Mouse (Mus musculus): Measurements from ENCODE around the gene Fau.

The Fau gene

DNA sequence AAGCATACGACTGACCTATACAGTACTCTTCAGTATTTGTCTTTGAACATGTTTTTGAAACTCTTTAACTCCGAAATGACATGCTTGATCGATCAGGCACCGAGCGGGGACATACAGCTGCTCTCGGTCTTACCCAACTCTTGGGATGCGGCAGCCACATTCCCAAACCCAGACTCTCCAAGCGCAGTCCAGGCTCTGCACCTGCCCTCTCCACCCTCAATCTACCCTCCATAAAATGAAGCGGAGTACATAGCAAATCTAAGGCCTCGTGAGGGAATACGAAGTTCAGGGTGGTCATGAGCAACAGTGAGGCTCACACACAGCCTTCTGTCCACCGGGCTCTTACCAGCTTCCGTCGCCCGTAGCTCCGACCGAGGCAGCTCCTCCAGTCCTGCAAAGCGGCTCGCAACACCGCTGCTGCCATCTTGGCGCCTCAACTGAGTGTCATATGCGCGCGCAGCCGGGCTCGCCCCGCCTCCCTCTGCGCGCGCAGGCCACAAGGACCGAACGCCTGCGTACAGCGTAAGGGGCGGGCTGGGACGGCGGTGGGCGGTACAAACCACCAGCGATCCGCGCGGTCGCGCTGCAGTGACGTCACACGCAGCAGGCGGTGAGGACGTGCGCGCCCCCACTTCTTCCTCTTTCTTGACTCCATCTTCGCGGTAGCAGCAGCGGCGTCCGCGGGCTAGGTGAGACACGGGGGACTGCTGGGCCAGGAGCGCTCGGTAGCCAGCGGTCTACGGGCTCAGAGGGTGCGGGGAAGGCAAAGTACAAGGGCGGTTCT is at the start of gene Fau, which contains the start of gene Mrpl49:
Gene Fau, plus strand, starts transcription at position 532 of the 784 bp plus-strand sequence.
Gene Mrpl49, minus strand, starts transcription at position 473 of the 784 bp plus-strand sequence.
- in situ Hi-C loops (cut with MboI, MseI) = no loop called here

DNA sequence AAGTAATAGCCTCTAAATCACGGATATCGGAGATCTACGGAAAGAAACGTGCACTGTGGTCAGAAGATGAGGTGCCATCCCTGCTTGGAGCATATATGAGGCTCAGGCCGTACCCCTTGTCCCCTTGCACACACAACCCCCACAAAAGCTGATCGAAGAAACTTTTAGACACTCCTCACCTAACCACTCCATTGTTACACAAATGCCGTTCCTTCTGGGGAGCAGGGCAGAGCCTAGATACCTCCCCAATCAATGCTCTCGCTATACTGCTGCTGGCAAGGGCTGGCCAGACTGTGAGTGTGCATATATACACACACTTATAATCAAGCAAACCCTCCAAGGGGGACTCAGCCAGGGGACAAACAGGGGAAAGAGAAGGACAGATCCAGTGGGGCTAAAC is 48.5 kb upstream of the Fau start:
- in situ Hi-C loops (cut with MboI, MseI) = no loop called here

DNA sequence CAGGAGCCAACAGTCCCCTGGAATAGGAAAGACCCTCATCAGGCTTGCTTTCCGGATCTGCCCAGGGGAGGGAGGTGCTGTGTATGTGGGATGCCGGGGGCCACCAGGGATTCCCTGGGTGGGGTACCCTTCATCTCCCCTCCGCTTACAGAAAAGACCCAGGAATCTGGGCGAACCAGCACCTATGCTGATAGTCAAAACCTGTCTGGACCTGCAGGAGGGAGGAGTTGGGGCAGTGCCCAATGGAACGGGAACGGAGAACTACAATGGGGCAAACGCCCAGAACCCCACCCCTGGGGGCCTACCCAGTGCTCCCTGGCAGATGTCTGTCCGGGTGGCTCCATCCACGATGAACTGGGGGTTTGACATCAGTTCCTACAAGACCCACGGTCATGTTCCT is 44.0 kb upstream of the Fau start:
- in situ Hi-C loops (cut with MboI, MseI) = no loop called here

DNA sequence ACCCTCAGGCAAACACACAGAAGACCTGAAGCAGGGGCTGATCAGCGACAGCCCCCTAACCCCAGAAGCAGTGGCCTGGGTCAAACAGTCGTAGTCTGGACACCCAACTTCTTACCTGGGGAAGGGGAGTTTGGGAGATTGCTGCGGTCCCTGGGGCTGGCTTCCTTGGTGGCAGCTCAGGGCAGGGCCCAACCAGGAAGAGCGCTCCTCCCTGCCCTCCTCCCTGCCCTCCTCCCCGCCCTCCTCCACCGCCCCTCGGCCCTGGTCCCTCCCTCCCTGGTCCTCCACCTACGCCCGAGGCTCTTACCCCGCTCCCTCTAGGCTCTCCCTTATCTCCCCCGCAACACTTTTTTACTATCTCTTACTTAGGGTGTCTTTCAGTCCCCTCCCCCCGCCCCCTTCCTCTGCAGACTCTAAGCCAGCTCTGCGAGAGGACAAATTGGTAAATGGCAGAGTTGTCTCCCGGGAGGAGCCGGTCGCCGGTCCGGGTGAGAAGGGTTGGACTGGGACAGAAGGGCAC is 42.6 kb upstream of the Fau start:
- in situ Hi-C loops (cut with MboI, MseI) = loop anchor here (5.0 kb wide), 1 partner anchor 53 kb away; the partner anchor contains the start of gene Pola2

DNA sequence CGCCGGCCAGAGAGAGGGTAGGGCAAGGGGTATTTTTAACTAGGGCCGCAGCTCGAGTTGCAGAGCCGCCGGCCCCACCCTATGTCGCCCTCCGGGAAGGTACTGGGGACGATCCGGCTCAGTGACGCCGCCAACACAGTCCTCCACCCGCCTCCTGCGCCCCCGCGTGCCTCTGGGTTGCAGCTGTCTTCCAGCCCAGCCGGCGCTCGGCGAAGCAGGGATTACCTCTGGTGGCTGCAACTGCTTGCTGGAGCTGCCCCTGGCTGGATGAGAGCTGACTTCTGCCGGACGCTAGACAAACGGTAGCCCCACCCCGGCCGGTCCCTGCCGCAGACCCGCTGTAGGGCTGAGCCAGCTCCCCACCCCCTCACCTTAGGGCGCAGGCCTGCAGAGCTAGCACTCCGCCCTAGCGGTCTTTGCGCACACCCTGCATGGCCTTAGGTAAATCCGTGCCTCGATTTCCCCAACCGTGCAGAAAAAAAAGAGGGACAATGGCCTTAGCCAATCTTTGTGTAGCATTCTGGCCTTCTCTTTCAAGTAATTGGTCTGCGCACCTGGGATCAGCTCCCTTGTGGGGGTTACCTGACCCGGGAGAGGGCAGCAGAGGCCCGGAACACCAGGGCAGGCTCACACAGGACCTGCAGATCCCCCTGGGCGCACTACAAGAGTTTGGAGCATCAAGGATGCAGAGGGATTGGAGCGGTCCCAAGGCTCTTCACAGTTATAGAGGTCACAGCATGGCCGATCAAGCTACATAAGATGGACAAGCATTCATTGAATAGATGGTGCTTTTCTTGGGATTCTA is 41.9 kb upstream of the Fau start, which contains the start of gene Capn1:
Gene Capn1, minus strand, starts transcription at position 387 of the 805 bp plus-strand sequence.
- in situ Hi-C loops (cut with MboI, MseI) = loop anchor here (5.0 kb wide), 1 partner anchor 53 kb away; the partner anchor contains the start of gene Pola2

DNA sequence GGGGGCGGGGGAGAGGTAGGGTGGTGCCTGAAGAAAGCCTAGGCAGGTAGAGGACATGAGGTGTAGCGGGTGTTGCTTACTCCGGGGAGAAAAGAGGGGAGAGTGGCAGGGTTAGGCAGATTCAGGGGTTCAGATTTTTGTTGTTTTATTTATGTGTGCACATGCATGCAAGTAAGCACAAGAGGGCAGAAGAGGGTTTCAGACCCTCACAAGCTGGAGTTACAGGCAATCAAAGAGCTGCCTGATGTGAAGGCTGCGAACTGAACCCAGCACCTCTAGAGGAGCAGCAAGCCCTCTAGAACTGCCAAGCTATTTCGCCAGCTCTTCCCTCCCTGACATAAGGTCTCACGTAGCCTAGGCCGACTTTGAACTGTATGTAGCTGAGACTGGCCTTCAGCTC is 41.1 kb upstream of the Fau start:
- in situ Hi-C loops (cut with MboI, MseI) = loop anchor here (5.0 kb wide), 1 partner anchor 54 kb away; the partner anchor contains the start of gene Pola2

DNA sequence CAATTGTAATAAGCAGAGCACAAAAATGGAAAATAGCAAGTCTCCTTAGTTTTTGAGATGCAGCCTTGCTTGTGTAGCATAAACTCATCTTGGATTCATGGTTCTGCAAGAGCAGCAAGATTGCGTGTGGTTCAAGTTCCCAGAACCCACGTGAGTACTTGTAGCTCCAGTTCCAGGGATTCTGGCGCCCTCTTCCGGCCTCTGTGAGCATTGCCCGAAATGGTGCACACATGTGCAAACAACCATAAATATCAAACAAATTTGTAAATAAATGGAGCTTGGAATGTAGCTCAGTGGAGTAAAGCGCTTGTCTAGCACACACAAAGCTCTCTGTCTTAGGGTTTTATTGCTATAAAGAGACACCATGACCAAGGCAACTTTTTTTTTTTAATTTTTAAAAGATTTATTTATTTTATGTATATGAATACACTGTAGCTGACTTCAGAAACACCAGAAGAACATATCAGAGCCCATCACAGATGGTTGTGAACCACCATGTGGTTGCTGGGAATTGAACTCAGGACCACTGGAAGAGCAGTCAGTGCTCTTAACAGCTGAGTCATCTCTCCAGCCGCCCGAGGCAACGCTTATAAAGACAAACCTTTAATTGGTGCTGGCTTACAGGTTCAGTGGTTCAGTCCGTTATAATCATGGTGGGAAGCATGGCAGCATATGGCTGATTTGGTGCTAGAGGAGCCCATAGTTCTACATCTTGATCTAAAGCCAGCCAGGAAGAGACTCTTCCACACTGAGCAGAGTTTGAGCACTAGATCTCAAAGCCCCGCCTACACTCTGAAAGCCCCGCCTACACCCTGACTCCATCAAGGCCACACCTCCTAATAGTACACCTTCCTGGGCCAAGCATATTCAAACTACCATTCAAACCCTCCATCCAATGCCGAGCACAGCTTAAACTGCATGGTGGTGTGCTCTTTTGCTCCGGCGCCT is 39.2 kb upstream of the Fau start:
- in situ Hi-C loops (cut with MboI, MseI) = loop anchor here (5.0 kb wide), 1 partner anchor 56 kb away; the partner anchor contains the start of gene Pola2

DNA sequence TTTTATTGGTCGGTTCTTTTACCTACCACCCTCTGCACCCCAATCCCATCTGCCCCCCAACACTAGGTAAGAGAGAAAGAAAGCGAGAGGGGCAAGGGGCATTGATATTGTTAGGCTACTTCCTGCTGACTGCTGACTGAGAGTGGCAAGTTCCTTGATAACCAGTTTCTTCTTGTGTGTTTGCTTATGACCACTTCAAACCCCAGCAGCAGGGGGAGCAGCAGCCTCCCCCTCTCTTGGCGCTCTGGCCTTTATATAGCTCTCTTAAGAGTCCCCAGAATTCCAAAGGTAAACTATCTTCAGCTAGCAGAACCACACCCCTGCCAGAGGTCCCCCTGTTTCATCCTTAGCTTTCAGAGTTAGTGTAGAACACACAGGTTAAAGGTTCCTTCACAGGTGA is 37.4 kb upstream of the Fau start:
- in situ Hi-C loops (cut with MboI, MseI) = no loop called here

DNA sequence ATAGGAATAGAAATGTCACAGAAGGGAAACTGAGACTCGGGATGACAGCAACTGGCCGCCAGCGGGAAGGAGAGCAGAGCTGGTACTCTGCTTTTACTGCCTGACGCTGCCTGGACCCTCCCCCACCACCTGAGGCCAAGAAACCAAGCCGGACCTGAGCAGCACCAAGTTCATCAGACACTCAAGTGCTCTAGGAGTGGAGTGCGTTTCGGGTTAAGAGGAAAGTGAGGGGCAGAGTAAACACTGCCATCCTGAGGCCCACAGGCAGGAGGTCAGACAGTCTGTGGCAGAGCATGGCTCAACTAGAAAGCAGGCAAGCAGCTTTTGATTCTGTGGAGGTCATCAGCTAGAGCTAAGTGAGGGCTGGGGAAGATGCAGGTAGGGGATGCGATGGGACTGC is 34.6 kb upstream of the Fau start:
- in situ Hi-C loops (cut with MboI, MseI) = no loop called here

DNA sequence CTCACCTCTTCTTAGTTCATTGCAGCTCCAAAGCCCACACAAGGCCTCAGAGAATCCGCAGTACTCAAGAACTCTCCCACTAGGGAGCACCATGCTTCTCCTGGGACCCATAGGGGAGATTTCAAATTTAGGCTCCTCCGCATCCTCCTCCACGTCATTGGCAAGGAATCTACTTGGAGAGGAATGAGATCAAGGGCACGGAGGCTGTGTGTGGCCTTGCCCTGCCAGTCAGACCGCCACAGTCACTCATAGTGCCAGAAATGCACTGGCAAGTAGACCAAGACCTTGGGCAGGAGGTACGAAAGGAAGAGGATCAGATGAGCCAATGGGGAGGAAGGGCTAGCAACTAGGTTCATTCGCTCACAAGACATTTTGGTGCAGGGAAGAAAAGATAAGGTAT is 33.7 kb upstream of the Fau start:
- in situ Hi-C loops (cut with MboI, MseI) = no loop called here

DNA sequence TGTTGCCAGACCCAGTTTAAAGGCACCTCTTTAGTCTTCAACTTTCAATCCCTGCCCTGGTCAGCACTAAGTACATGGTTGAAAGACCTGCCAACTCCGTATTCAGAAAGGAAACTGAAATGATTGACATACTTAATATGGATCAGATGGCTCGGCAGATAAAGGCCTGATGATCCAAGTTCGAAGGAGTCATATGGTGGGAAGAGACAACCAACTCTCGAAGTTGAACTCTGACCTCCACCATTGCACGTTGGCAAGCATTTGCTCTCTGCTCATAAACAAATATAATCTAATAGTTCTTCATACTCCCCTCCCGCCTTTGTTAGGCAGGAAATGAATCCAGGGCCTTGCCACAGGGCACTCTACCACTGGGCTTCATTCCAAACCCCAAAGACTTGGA is 28.7 kb upstream of the Fau start:
- in situ Hi-C loops (cut with MboI, MseI) = no loop called here

DNA sequence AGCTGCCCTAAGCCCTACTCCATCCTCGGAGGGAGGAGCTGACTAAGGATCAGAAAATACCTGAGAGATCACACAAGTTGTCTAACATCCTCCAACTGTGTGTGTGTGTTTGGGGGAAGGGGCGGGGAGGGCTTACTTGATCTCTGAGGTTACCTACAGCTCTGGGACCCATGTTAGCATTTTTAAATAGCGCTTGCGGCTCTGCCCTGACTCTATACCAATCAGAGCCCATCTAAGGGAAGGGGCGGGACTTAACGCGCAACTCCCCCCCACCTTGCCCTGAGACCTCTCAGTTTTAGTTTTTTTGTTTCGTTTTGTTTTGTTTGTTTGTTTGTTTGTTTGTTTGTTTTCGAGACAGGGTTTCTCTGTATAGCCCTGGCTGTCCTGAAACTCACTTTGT is 28.2 kb upstream of the Fau start:
- in situ Hi-C loops (cut with MboI, MseI) = no loop called here

DNA sequence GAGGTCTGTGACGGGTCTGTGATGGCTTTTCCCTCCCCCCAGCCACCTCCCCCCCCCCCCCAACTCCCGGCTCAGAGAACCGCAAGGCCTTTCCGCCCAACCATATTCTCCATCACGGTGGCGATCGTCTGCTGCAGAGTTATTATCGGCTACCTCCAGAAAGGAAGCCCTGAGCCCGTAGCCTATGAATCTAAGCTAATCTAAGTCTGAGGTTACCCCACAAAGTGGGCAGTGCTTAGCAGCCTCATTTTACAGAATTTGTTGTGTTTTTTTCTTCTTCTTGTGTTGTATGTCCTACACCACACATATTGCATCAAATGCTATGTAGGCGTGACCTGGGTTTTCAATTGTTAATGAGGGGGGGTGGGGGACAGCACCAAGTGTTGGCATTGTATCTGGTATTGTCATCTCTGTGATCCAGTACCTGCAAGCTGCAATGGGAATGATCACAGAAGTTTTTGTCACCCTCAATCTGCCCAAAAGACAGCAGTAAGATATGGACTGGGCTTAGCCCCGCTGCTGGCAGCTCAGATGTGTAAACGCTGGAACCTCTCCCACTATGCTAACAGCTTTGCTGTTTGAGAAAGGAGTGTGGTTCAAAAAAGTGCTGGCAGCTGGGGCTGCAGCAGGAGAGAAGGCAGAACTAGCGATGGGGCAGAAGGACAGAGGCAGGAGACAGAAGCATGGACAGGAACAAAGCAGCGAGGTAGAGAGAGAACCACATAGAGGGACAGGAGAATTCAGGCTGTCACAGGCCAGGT is 26.9 kb upstream of the Fau start:
- in situ Hi-C loops (cut with MboI, MseI) = loop anchor here (10.0 kb wide), 1 partner anchor 276 kb away; no protein-coding TSS in a partner anchor

DNA sequence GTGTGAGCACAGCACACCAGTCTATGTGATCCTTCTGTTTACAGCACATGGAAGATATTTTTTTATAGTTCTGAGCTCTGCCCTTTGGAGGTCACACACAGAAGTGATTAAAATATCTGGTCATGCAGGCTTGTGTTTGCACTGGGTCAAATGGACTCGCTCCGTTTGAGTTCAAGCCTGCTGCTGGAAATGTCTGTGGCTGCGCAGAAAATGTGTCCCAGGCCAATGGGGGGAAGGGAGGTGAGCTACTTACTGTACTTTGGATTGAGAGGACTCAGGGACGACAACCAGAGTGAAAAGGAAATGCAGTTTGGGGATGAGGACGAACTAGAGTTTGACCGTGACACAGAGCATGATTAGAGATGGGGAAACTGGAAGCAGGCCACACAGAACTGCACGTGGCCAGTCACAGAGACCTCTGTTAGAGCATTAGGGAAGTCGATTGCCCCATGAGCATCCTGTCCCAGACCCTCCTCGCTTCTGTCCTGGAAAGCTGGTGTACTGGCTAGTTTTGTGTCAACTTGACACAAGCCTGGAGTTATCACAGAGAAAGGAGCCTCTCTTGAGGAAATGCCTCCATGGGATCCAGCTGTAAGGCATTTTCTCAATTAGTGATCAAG is 21.6 kb upstream of the Fau start:
- in situ Hi-C loops (cut with MboI, MseI) = loop anchor here (5.0 to 10.0 kb wide), 2 partner anchors 96 to 281 kb away; no protein-coding TSS in a partner anchor

DNA sequence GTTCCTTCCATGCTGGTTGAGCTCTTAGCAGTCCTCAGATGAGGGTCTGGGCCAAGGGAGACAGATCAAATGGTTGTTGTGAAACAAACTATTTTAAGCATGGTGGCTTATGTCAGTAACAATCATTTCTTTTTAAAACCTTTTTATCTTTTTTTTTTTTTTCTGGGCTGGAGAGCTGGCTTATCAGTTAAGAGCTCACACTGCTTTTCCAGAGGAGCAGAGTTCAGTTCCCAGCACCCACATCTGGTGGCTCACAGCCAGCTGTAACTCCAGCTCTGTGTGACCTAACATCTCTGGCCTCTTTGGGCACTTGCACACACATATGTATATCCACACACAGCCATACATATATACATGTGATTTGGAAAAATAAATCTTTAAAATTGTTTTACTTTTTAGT is 19.9 kb upstream of the Fau start:
- in situ Hi-C loops (cut with MboI, MseI) = loop anchor here (5.0 to 10.0 kb wide), 2 partner anchors 95 to 283 kb away; no protein-coding TSS in a partner anchor

DNA sequence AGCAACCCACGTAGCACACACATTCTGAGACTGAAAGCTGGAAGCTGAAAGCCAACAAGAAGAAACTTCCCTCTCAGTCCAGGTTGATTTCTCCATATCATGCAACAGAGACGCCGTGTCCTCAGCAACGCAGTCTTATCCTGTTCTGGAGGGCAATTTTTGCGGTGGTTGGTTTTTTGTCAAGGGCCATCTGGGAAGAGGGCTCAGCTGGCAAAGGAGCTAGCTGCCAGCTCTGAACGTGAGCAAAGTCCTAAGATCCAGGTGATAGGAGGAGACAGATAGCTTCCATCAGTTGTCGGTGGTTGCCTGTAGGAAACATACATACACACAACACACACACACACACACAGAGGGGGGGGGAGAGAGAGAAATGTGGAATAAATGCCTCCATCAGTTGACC is 19.3 kb upstream of the Fau start:
- in situ Hi-C loops (cut with MboI, MseI) = loop anchor here (5.0 to 10.0 kb wide), 2 partner anchors 94 to 284 kb away; no protein-coding TSS in a partner anchor

DNA sequence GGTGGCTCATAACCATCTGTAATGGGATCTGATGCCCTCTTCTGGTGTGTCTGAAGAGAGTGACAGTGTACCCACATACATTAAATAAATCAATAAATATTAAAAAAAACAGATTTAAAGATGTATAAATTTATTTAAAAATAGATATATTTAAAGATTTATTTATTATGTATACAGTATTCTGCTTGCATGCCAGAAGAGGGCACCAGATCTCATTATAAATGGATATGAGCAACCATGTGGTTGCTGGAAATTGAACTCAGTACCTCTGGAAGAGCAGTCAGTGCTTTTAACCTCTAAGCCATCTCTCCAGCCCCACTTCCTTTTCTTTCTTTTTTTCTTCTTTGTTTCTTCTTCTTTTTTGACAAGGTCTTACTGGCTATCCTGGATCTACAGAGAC is 17.6 kb upstream of the Fau start:
- in situ Hi-C loops (cut with MboI, MseI) = loop anchor here (10.0 kb wide), 1 partner anchor 635 kb away; no protein-coding TSS in a partner anchor

DNA sequence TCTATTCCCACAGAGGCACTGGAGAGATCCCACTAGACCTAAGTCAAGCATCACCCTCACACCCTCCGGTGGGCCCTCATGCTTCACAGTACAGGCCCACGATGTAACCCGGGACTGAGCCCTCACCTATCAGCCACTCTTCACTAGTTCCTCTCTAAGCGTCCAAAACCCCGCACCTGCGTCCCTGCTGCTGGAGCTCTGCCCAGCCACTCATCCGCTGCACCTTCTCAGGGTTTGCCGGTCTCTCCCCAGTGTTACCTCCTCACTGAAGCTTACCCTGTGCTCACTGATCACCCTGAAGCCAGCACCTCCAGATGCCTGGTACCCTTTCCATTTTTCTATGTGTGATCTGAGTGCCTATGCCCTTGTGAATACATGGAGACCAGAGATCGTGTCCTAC is 15.4 kb upstream of the Fau start:
- in situ Hi-C loops (cut with MboI, MseI) = loop anchor here (10.0 kb wide), 1 partner anchor 633 kb away; no protein-coding TSS in a partner anchor

DNA sequence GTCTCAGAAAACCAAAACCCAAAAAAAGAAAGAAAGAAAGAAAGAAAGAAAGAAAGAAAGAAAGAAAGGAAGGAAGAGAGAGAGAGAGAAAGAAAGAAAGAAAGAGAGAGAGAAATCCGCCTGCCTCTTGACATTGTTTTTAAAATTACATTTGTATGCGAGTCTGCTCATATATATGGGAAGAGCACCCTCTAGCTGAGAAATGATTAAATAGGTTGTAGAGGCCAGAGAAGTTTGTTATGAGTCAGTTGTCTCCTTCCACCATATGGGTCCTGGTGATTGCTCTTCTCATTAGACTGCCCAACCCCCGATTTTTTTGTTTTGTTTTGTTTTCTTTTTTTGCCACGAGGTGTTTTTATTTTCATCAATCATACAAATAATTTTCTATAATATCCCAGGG is 13.5 kb upstream of the Fau start:
- in situ Hi-C loops (cut with MboI, MseI) = loop anchor here (10.0 kb wide), 1 partner anchor 631 kb away; no protein-coding TSS in a partner anchor

Measured in T-helper 1 cell (primary cell).